Mouse (Mus musculus) myocyte (in vitro differentiated cells): Measurements from ENCODE around the gene Prps2.

Experiments
- CEBPB ChIP-seq: IDR thresholded peaks from 2 replicates; pipeline ENCODE4 v1.6.1; 2011; ENCODE audit warnings: mild to moderate bottlenecking, moderate library complexity; ENCODE audit not compliant: poor library complexity, insufficient read depth, severe bottlenecking
- E2F4 ChIP-seq: IDR thresholded peaks from one replicate; pipeline ENCODE4 v1.6.1; 2011; ENCODE audit warnings: mild to moderate bottlenecking, control low read depth, moderate library complexity; ENCODE audit not compliant: insufficient read depth
- MAX ChIP-seq: IDR thresholded peaks from one replicate; pipeline ENCODE4 v1.6.1; 2011; ENCODE audit warnings: low read depth, mild to moderate bottlenecking, control low read depth
- MYOD1 ChIP-seq, 3 experiments: IDR thresholded peaks; one replicate each; pipeline ENCODE4 v1.6.1; 2011; ENCODE audit warnings: control low read depth in 2 of 3, low read depth in 2 of 3, mild to moderate bottlenecking in 2 of 3, moderate library complexity in 1 of 3; ENCODE audit not compliant: insufficient read length in 2 of 3, control insufficient read depth in 1 of 3
- POLR2A ChIP-seq: IDR thresholded peaks from one replicate; pipeline ENCODE4 v1.6.1; 2011; ENCODE audit warnings: low read depth, mild to moderate bottlenecking, control low read depth, moderate library complexity; ENCODE audit not compliant: insufficient read length
- TCF3 ChIP-seq: IDR thresholded peaks from one replicate; pipeline ENCODE4 v1.6.1; 2011; ENCODE audit warnings: low read depth, control low read depth; ENCODE audit not compliant: insufficient read length

GRCm38 (mm10) chrX:167329098-167329497 is 53.5 kb downstream of the Prps2 start:
- no peak for TF ChIP-seq MYOD1 (IDR thresholded peaks at IDR 0.05; ENCODE audit: control insufficient read depth in 1 of 3, insufficient read length in 2 of 3, low read depth in 2 of 3)
- no peak for TF ChIP-seq E2F4
- no peak for TF ChIP-seq CEBPB
- TF ChIP-seq POLR2A, result no peak
- TF ChIP-seq TCF3, result no peak
- TF ChIP-seq MAX, result no peak
